Mouse (Mus musculus): ENCODE measurements around the gene Crebrf.

Crebrf gene

GRCm38 (mm10) chr17:26715271-26715758, at the start of gene Crebrf:
Gene Crebrf (plus strand): TSS chr17:26715650.
- peak; percentile 99 for DNase-seq (ENCODE audit: low read depth)

- DNase-seq (ENCODE audit: low read depth), result no peak
Measured at GRCm38 (mm10) chr17:26671268-26671667, 44.2 kb upstream of the Crebrf start.

GRCm38 (mm10) chr17:26675845-26676244, 39.6 kb upstream of the Crebrf start:
- DNase-seq (ENCODE audit: low read depth), result no peak

GRCm38 (mm10) chr17:26676252-26676615, 39.2 kb upstream of the Crebrf start:
- DNase-seq (ENCODE audit: low read depth), result peak; percentile 96

GRCm38 (mm10) chr17:26676616-26677376, 38.7 kb upstream of the Crebrf start:
- DNase-seq (ENCODE audit: low read depth), result peak; percentile 73

GRCm38 (mm10) chr17:26677711-26678637, 37.5 kb upstream of the Crebrf start:
- DNase-seq (ENCODE audit: low read depth), result no peak

GRCm38 (mm10) chr17:26681276-26681675, 34.2 kb upstream of the Crebrf start:
- no peak for DNase-seq (ENCODE audit: low read depth)

- no peak for DNase-seq (ENCODE audit: low read depth)
Measured at GRCm38 (mm10) chr17:26686334-26687000, 29.0 kb upstream of the Crebrf start.

GRCm38 (mm10) chr17:26688795-26689735, 26.4 kb upstream of the Crebrf start:
- DNase-seq (ENCODE audit: low read depth), result peak; percentile 60

GRCm38 (mm10) chr17:26689810-26690209, 25.6 kb upstream of the Crebrf start:
- DNase-seq (ENCODE audit: low read depth), result no peak

- DNase-seq (ENCODE audit: low read depth), result no peak
Measured at GRCm38 (mm10) chr17:26690236-26690635, 25.2 kb upstream of the Crebrf start.

- DNase-seq (ENCODE audit: low read depth), result no peak
Measured at GRCm38 (mm10) chr17:26691110-26691509, 24.3 kb upstream of the Crebrf start.

- DNase-seq (ENCODE audit: low read depth), result peak; percentile 34
Measured at GRCm38 (mm10) chr17:26693424-26693823, 22.0 kb upstream of the Crebrf start.

- no peak for DNase-seq (ENCODE audit: low read depth)
Measured at GRCm38 (mm10) chr17:26694171-26694570, 21.3 kb upstream of the Crebrf start.

GRCm38 (mm10) chr17:26695193-26695592, 20.3 kb upstream of the Crebrf start:
- DNase-seq (ENCODE audit: low read depth), result no peak

- DNase-seq (ENCODE audit: low read depth), result no peak
Measured at GRCm38 (mm10) chr17:26698846-26699245, 16.6 kb upstream of the Crebrf start.

GRCm38 (mm10) chr17:26699819-26700616, 15.4 kb upstream of the Crebrf start:
- no peak for DNase-seq (ENCODE audit: low read depth)

- no peak for DNase-seq (ENCODE audit: low read depth)
Measured at GRCm38 (mm10) chr17:26701565-26701964, 13.9 kb upstream of the Crebrf start.

- no peak for DNase-seq (ENCODE audit: low read depth)
Measured at GRCm38 (mm10) chr17:26702621-26703020, 12.8 kb upstream of the Crebrf start.

GRCm38 (mm10) chr17:26703671-26704070, 11.8 kb upstream of the Crebrf start:
- no peak for DNase-seq (ENCODE audit: low read depth)
